Mouse (Mus musculus) stomach, embryonic 14.5 days (tissue): ENCODE data around the gene Gdf1. TPM values are rescaled to one million over a fixed set of nuclear protein-coding genes. Genes with fewer than 3 reads are reported as not detected.

Experiments
- ATAC-seq: fragments of 200-750 bp; cut with Nextera tagmentation; 2 replicates; pipeline ENCODE4 v1.8.0; 2017; ENCODE audit warnings: low read depth, moderate TSS enrichment; ENCODE audit not compliant: insufficient number of reproducible peaks, insufficient read depth, low FRiP score
- H3K27ac ChIP-seq: fragments of 300-500 bp; sonication (generic); 2 replicates; pipeline ENCODE4 v1.5.1; 2014; ENCODE audit warnings: mild to moderate bottlenecking, low read length, moderate library complexity, mixed read lengths
- H3K27me3 ChIP-seq: fragments of 300-500 bp; sonication (generic); 2 replicates; pipeline ENCODE4 v1.6.1; 2014; ENCODE audit warnings: low read length, control low read depth, mixed read lengths; ENCODE audit not compliant: control insufficient read depth, insufficient read depth
- H3K36me3 ChIP-seq: fragments of 300-500 bp; sonication (generic); 2 replicates; pipeline ENCODE4 v1.6.1; 2014; ENCODE audit warnings: mild to moderate bottlenecking, control low read depth, low read length, moderate library complexity, mixed read lengths; ENCODE audit not compliant: control insufficient read depth, insufficient read depth
- H3K4me1 ChIP-seq: fragments of 300-500 bp; sonication (generic); 2 replicates; pipeline ENCODE4 v1.6.1; 2014; ENCODE audit warnings: low read length, control low read depth, mixed read lengths; ENCODE audit not compliant: control insufficient read depth, insufficient read depth
- H3K4me2 ChIP-seq: fragments of 300-500 bp; sonication (generic); replicated peaks from 2 replicates; pipeline ENCODE4 v1.6.1; 2014; ENCODE audit warnings: low read depth, low read length, control low read depth
- H3K4me3 ChIP-seq: fragments of 300-500 bp; sonication (generic); 2 replicates; pipeline ENCODE4 v1.5.1; 2014; ENCODE audit warnings: low read depth, low read length, control low read depth
- H3K9ac ChIP-seq: fragments of 300-500 bp; sonication (generic); replicated peaks from 2 replicates; pipeline ENCODE4 v1.6.1; 2014; ENCODE audit warnings: low read depth, mild to moderate bottlenecking, control low read depth, low read length, moderate library complexity, mixed read lengths
- H3K9me3 ChIP-seq: fragments of 300-500 bp; sonication (generic); 2 replicates; pipeline ENCODE4 v1.6.1; 2016; ENCODE audit warnings: low read depth, low read length, control low read depth; ENCODE audit not compliant: control insufficient read depth
- WGBS: fragments of 180-500 bp; shearing (Covaris S2); extraction: QIAGEN DNeasy Blood & Tissue Kit; methylation state at CpG from one replicate; pipeline ENCODE4 v1.1.7; 2014; 5-methylcytosine and 5-hydroxymethylcytosine counted together
- polyA plus RNA-seq: library from polyadenylated mRNA; unstranded; fragments of >200 nt; fragmentation: Nextera tagmentation; extraction: Ambion mirVana; gene quantifications from 2 replicates; pipeline ENCODE4 v1.2.1, GENCODE M21; 2014

Gdf1 gene
- polyA plus RNA-seq, 1 experiment from 2014 or later = 0.35 TPM

DNA sequence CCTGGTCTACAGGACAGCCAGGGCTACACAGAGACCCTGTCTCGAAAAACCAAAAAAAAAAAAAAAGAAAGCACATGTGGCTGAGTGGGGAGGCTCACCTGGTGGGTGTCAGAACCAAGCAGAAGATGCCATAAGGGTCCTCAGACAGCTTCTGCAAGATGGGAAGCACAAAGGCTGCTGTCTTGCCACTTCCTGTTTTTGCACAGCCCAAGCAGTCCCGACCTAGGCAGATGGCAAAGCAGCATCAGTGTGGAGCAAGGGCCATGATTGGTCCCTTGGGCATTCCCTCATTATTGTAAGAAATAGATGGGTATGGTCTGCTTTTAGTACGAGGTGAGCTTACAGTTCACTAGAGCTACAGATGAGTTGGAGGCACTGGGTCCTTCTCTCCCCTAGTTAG lies 28.7 kb upstream of the Gdf1 start:
- H3K27me3 ChIP-seq = no peaks in the 10 kb centered on the region
- H3K27ac ChIP-seq = no peak overlapping the region
- H3K36me3 ChIP-seq = peaks cover 48% of the 10 kb centered on the region
- H3K4me3 ChIP-seq = no peak overlapping the region
- no peaks in the 10 kb centered on the region for H3K9me3 ChIP-seq
- H3K4me2 ChIP-seq = no peak overlapping the region
- no peak for ATAC-seq
- H3K4me1 ChIP-seq = peaks cover 9% of the 10 kb centered on the region
- H3K9ac ChIP-seq = no peak overlapping the region
- 89% methylated on average over 3 of the region's 3 CpGs for WGBS

GRCm38 (mm10) chr8:70302358-70302890 lies 27.2 kb upstream of the Gdf1 start, which contains the start of the genes Ddx49 and Cope:
Ddx49 (minus strand) TSS chr8:70302489.
Cope (plus strand) TSS chr8:70302518.
- Histone ChIP-seq H3K4me3 (peak within 1 kb of the TSS; percentile 54), H3K27me3 (no peaks in the 10 kb centered on the region), H3K27ac (peak within 1 kb of the TSS; percentile 64), H3K36me3 (peaks cover 45% of the 10 kb centered on the region), H3K9ac (peak within 1 kb of the TSS; percentile 84), H3K4me2 (peak within 1 kb of the TSS; percentile 80), H3K4me1 (peaks cover 9% of the 10 kb centered on the region), H3K9me3 (no peaks in the 10 kb centered on the region)
- ATAC-seq = peak; percentile 94
- under 1% methylated on average over 40 of the region's 40 CpGs for WGBS

- Histone ChIP-seq H3K4me2 (peak overlapping the region; percentile 80), H3K4me1 (peaks cover 9% of the 10 kb centered on the region), H3K36me3 (peaks cover 46% of the 10 kb centered on the region), H3K9ac (peak overlapping the region; percentile 84), H3K9me3 (no peaks in the 10 kb centered on the region), H3K4me3 (peak overlapping the region; percentile 54), H3K27me3 (no peaks in the 10 kb centered on the region), H3K27ac (peak overlapping the region; percentile 64)
- ATAC-seq = 0 out of 2 replicates have a peak, but pooled peaks have one; percentile 4
- 4% methylated on average over 16 of the region's 16 CpGs for WGBS
These were observed 26.7 kb upstream of the Gdf1 start for GRCm38 (mm10) chr8:70302901-70303300.

DNA sequence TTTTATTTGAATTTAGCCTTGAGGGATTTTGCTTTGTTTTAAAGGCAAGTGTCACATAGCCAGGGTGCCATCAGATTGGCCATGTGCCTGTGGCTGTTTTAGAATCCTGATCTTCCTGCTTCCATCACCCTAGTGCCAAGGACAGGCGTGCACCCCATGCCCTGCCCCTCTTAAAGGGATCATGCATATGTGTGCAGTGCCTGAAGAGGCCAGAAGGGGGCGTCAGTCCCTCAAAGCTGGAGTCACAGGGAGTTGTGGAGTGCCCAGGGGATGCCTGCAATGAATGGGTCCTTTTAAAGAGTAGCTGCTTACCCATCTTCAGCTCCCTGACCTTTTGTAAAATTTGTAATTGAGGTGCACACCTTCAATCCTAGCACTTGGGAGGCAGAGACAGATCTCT lies 20.3 kb upstream of the Gdf1 start:
- 34% methylated on average over 2 of the region's 2 CpGs for WGBS
- Histone ChIP-seq H3K9me3 (no peaks in the 10 kb centered on the region), H3K9ac (no peak overlapping the region), H3K27me3 (no peaks in the 10 kb centered on the region), H3K36me3 (peaks cover 72% of the 10 kb centered on the region), H3K27ac (no peak overlapping the region), H3K4me2 (no peak overlapping the region), H3K4me3 (no peak overlapping the region), H3K4me1 (no peaks in the 10 kb centered on the region)
- ATAC-seq = no peak

DNA sequence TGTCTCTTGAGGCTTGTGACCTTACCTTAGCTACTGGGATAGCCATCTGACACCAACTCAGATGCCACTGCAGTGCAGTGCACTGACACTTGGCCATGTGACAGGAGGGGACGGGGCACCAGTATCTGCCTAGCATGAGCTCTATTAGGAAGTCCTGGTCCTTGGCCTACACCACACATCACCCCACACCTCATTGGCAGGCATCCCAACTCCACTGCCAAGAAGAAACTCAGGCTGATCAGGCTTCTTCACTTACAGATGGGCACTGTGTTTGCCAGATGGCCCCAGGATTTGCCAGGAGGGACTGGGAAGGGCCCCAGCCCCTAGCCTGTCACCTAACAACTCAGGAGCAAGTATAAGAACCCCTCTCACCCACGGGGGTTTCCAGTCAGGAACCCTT lies 16.2 kb upstream of the Gdf1 start:
- Histone ChIP-seq H3K36me3 (peaks cover 39% of the 10 kb centered on the region), H3K4me2 (no peak overlapping the region), H3K4me1 (peaks cover 13% of the 10 kb centered on the region), H3K9me3 (no peaks in the 10 kb centered on the region), H3K9ac (no peak overlapping the region), H3K27me3 (no peaks in the 10 kb centered on the region), H3K4me3 (no peak overlapping the region), H3K27ac (no peak overlapping the region)
- 85% methylated on average over 2 of the region's 2 CpGs for whole genome bisulfite sequencing
- ATAC-seq = no peak

- no peaks in the 10 kb centered on the region for H3K27me3 ChIP-seq
- 2% methylated on average over 66 of the region's 66 CpGs for WGBS
- peaks cover 13% of the 10 kb centered on the region for H3K4me1 ChIP-seq
- peaks cover 25% of the 10 kb centered on the region for H3K36me3 ChIP-seq
- H3K9ac ChIP-seq = peak within 1 kb of the TSS; percentile 45; the same call in 1 of the 2 replicates
- H3K4me3 ChIP-seq = peak within 1 kb of the TSS; percentile 55
- peak within 1 kb of the TSS; percentile 69 for H3K27ac ChIP-seq
- peak within 1 kb of the TSS; percentile 74 for H3K4me2 ChIP-seq
- no peaks in the 10 kb centered on the region for H3K9me3 ChIP-seq
- ATAC-seq = peak; percentile 67
These were observed 13.8 kb upstream of the Gdf1 start, which contains the start of gene Cers1 for GRCm38 (mm10) chr8:70315624-70316510. Cers1 (plus strand) TSS chr8:70315775.

GRCm38 (mm10) chr8:70316511-70317504 lies 12.8 kb upstream of the Gdf1 start:
- Histone ChIP-seq H3K4me1 (peaks cover 13% of the 10 kb centered on the region), H3K9me3 (no peaks in the 10 kb centered on the region), H3K9ac (peak overlapping the region; percentile 45; the same call in 1 of the 2 replicates), H3K4me3 (peak overlapping the region; percentile 55), H3K27ac (peak overlapping the region; percentile 44; the same call in 1 of the 2 replicates), H3K4me2 (peak overlapping the region; percentile 74), H3K36me3 (peaks cover 16% of the 10 kb centered on the region), H3K27me3 (no peaks in the 10 kb centered on the region)
- peak; percentile 51; the same call in 1 of the 2 replicates for ATAC-seq
- 12% methylated on average over 15 of the region's 15 CpGs for WGBS

DNA sequence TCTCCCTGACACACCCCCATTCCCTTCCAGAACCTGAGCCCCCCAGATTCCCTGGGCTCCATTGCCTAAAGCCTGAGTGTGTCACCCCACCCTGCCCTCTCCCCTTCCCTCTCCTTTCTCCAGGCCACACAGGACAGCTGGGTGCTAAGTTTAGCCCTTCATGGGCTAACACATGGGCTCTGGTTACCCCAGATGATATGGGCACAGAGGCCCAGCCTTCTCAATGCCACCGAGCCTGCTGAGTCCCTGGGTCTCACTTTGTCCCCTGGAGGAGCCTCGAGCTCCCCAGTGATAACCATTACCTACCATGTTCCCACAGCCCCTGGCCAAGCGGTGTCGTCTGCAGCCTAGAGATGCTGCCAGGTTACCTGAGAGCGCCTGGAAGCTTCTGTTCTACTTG lies 11.7 kb upstream of the Gdf1 start:
- 91% methylated on average over 5 of the region's 5 CpGs for WGBS
- H3K9ac ChIP-seq = no peak overlapping the region
- no peaks in the 10 kb centered on the region for H3K9me3 ChIP-seq
- no peak overlapping the region for H3K4me2 ChIP-seq
- H3K4me3 ChIP-seq = no peak overlapping the region
- ATAC-seq = no peak
- H3K27me3 ChIP-seq = no peaks in the 10 kb centered on the region
- peaks cover 8% of the 10 kb centered on the region for H3K36me3 ChIP-seq
- peaks cover 13% of the 10 kb centered on the region for H3K4me1 ChIP-seq
- no peak overlapping the region for H3K27ac ChIP-seq
